Mouse (Mus musculus): Measurements from ENCODE around the gene Psme2. TPM values are rescaled to one million over a fixed set of nuclear protein-coding genes. Genes with fewer than 3 reads are reported as not detected.

Psme2 gene
- total RNA-seq (2023): 174 and 199 TPM in 2 replicates

GRCm38 (mm10) chr14:55590748-55591330, at the start of gene Psme2:
TSS of gene Psme2 (minus strand) at chr14:55591113.

GRCm38 (mm10) chr14:55637795-55638194, 46.9 kb upstream of the Psme2 start, which contains the start of gene Gm49378:
TSS of gene Gm49378 (minus strand) at chr14:55637895.

GRCm38 (mm10) chr14:55635523-55636007, 44.7 kb upstream of the Psme2 start, which contains the start of gene Ipo4:
TSS of gene Ipo4 (minus strand) at chr14:55635957.

GRCm38 (mm10) chr14:55617822-55618221, 26.9 kb upstream of the Psme2 start, which contains the start of gene Rec8:
TSS of gene Rec8 (plus strand) at chr14:55618037.

GRCm38 (mm10) chr14:55603271-55603632, 12.3 kb upstream of the Psme2 start, which contains the start of gene Irf9:
TSS of gene Irf9 (plus strand) at chr14:55603571.

GRCm38 (mm10) chr14:55591331-55591891, 498 bp upstream of the Psme2 start, which contains the start of gene Rnf31:
TSS of gene Rnf31 (plus strand) at chr14:55591708.

GRCm38 (mm10) chr14:55584702-55585565, 6.0 kb downstream of the Psme2 start, which contains the start of gene Emc9:
TSS of gene Emc9 (minus strand) at chr14:55585302.

GRCm38 (mm10) chr14:55577871-55578667, 12.8 kb downstream of the Psme2 start, which contains the start of gene Psme1:
TSS of gene Psme1 (plus strand) at chr14:55578123.

GRCm38 (mm10) chr14:55575302-55575701, 15.6 kb downstream of the Psme2 start, which contains the start of gene Fitm1:
TSS of gene Fitm1 (plus strand) at chr14:55575617.

GRCm38 (mm10) chr14:55560202-55561073, 30.5 kb downstream of the Psme2 start, which contains the start of gene A730061H03Rik:
TSS of gene A730061H03Rik (minus strand) at chr14:55560406.

GRCm38 (mm10) chr14:55559799-55560201, 31.1 kb downstream of the Psme2 start, which contains the start of gene Dcaf11:
TSS of gene Dcaf11 (plus strand) at chr14:55560006.

GRCm38 (mm10) chr14:55540067-55540786, 50.7 kb downstream of the Psme2 start, which contains the start of gene Pck2:
TSS of gene Pck2 (plus strand) at chr14:55540266.

Other genes with a start within 250 kb of the Psme2 start
- 12.9 and 13.7 TPM in 2 replicates for gene Dhrs4, start 112.4 kb downstream of the Psme2 start, total RNA-seq (2023)
- not detected in 2 replicates for gene Carmil3, start 100.5 kb downstream of the Psme2 start, total RNA-seq (2023)
- gene Cpne6, start 80.7 kb downstream of the Psme2 start, total RNA-seq (2023): not detected in 2 replicates
- gene Nrl, start 66.1 kb downstream of the Psme2 start, total RNA-seq (2023): not detected in 2 replicates
- 14.4 and 20.4 TPM in 2 replicates for gene Pck2, start 50.8 kb downstream of the Psme2 start, total RNA-seq (2023)
- gene Dcaf11, start 31.1 kb downstream of the Psme2 start, total RNA-seq (2023): 44.0 and 53.0 TPM in 2 replicates
- 1.2 and 2.0 TPM in 2 replicates for gene A730061H03Rik, start 30.7 kb downstream of the Psme2 start, total RNA-seq (2023)
- gene Fitm1, start 15.5 kb downstream of the Psme2 start, total RNA-seq (2023): not detected in 2 replicates
- 122 and 139 TPM in 2 replicates for gene Psme1, start 13.0 kb downstream of the Psme2 start, total RNA-seq (2023)
- gene Emc9, start 5.8 kb downstream of the Psme2 start, total RNA-seq (2023): 1.5 and 1.8 TPM in 2 replicates
- 49.9 and 68.0 TPM in 2 replicates for gene Rnf31, start 595 bp upstream of the Psme2 start, total RNA-seq (2023)
- gene Irf9, start 12.5 kb upstream of the Psme2 start, total RNA-seq (2023): 49.8 and 55.5 TPM in 2 replicates
- 0.22 TPM in 1 of 2 replicates, not detected in the other for gene Rec8, start 26.9 kb upstream of the Psme2 start, total RNA-seq (2023)
- 10.0 and 12.5 TPM in 2 replicates for gene Ipo4, start 44.8 kb upstream of the Psme2 start, total RNA-seq (2023)
- gene Gm49378, start 46.8 kb upstream of the Psme2 start, total RNA-seq (2023): 1.5 and 2.2 TPM in 2 replicates
- 29.1 and 33.0 TPM in 2 replicates for gene Tm9sf1, start 52.7 kb upstream of the Psme2 start, total RNA-seq (2023)
- gene Tssk4, start 59.1 kb upstream of the Psme2 start, total RNA-seq (2023): 1.3 and 1.7 TPM in 2 replicates
- gene Mdp1, start 69.4 kb upstream of the Psme2 start, total RNA-seq (2023): 9.4 and 11.2 TPM in 2 replicates
- gene Gmpr2, start 80.8 kb upstream of the Psme2 start, total RNA-seq (2023): 12.0 and 12.3 TPM in 2 replicates
- gene Nedd8, start 81.0 kb upstream of the Psme2 start, total RNA-seq (2023): 129 and 152 TPM in 2 replicates
- gene Tinf2, start 90.7 kb upstream of the Psme2 start, total RNA-seq (2023): 47.7 and 63.8 TPM in 2 replicates
- gene Tgm1, start 122.8 kb upstream of the Psme2 start, total RNA-seq (2023): 2.1 and 2.6 TPM in 2 replicates
- 23.7 and 38.4 TPM in 2 replicates for gene Rabggta, start 131.2 kb upstream of the Psme2 start, total RNA-seq (2023)
- gene Dhrs1, start 154.6 kb upstream of the Psme2 start, total RNA-seq (2023): 47.8 and 56.7 TPM in 2 replicates
- gene Nop9, start 154.6 kb upstream of the Psme2 start, total RNA-seq (2023): 12.1 and 17.3 TPM in 2 replicates
- gene Cideb, start 167.3 kb upstream of the Psme2 start, total RNA-seq (2023): 0.77 TPM in 1 of 2 replicates, not detected in the other
- gene Ltb4r2, start 170.3 kb upstream of the Psme2 start, total RNA-seq (2023): 0.43 and 1.0 TPM in 2 replicates
- gene Ltb4r1, start 174.8 kb upstream of the Psme2 start, total RNA-seq (2023): 203 and 207 TPM in 2 replicates
- gene Adcy4, start 193.0 kb upstream of the Psme2 start, total RNA-seq (2023): 0.63 TPM in 1 of 2 replicates, not detected in the other
- gene Ripk3, start 197.8 kb upstream of the Psme2 start, total RNA-seq (2023): 42.5 and 50.7 TPM in 2 replicates
- gene Nfatc4, start 232.0 kb upstream of the Psme2 start, total RNA-seq (2023): not detected in 2 replicates